Mouse (Mus musculus) E14TG2a.4 (cell line): ENCODE data around the gene Ptger4.
A peak's percentile ranks its signal among the peaks of the same experiment; 100 is the strongest.

Source experiments
- CTCF ChIP-seq: conservative IDR thresholded peaks from 2 replicates; pipeline ENCODE4 v1.5.1; 2014; ENCODE audit warnings: low read length
- NANOG ChIP-seq: IDR thresholded peaks from 2 replicates; pipeline ENCODE4 v1.6.1; 2014; ENCODE audit warnings: borderline replicate concordance, low read length, mixed read lengths
- POU5F1 ChIP-seq: IDR thresholded peaks from 2 replicates; pipeline ENCODE4 v1.6.1; 2014; ENCODE audit warnings: low read length, borderline replicate concordance

GRCm38 (mm10) chr15:5193833-5194232 is 50.2 kb downstream of the Ptger4 start:
- TF ChIP-seq CTCF = peak; percentile 42
- TF ChIP-seq POU5F1 = no peak
- no peak for TF ChIP-seq NANOG
